Mouse (Mus musculus) kidney, embryonic 15.5 days (tissue): ENCODE measurements at regions not wholly inside any gene's neighbourhood (a gene's known extent, or its start where the extent isn't known, plus 50 kb on each side); places are given as distances from the start of the nearest gene placed in this dataset.

Experiments
- ATAC-seq: fragments of 200-750 bp; cut with Nextera tagmentation; replicated peaks from 2 replicates; pipeline ENCODE4 v1.8.0; 2017; ENCODE audit warnings: moderate TSS enrichment; ENCODE audit not compliant: low FRiP score
- H3K27ac ChIP-seq: fragments of 300-500 bp; sonication (generic); 2 replicates; pipeline ENCODE4 v1.5.1; 2015; ENCODE audit warnings: mild to moderate bottlenecking, inconsistent platforms
- H3K27me3 ChIP-seq: fragments of 300-500 bp; sonication (generic); 2 replicates; pipeline ENCODE4 v1.6.1; 2015; ENCODE audit warnings: inconsistent platforms
- H3K36me3 ChIP-seq: fragments of 300-500 bp; sonication (generic); 2 replicates; pipeline ENCODE4 v1.6.1; 2015; ENCODE audit warnings: inconsistent platforms
- H3K4me1 ChIP-seq: fragments of 300-500 bp; sonication (generic); 2 replicates; pipeline ENCODE4 v1.6.1; 2015; ENCODE audit warnings: inconsistent platforms
- H3K4me2 ChIP-seq: fragments of 300-500 bp; sonication (generic); 2 replicates; pipeline ENCODE4 v1.6.1; 2015; ENCODE audit warnings: moderate library complexity, mild to moderate bottlenecking, inconsistent platforms
- H3K4me3 ChIP-seq: fragments of 300-500 bp; sonication (generic); replicated peaks from 2 replicates; pipeline ENCODE4 v1.5.1; 2015; ENCODE audit warnings: mild to moderate bottlenecking, inconsistent platforms
- H3K9ac ChIP-seq: fragments of 300-500 bp; sonication (generic); 2 replicates; pipeline ENCODE4 v1.6.1; 2015; ENCODE audit warnings: mild to moderate bottlenecking, inconsistent platforms
- H3K9me3 ChIP-seq: fragments of 300-500 bp; sonication (generic); replicated peaks from 2 replicates; pipeline ENCODE4 v1.6.1; 2016; ENCODE audit warnings: inconsistent platforms
- WGBS: fragments of 180-500 bp; shearing (Covaris S2); methylation state at CpG from one replicate; pipeline ENCODE4 v1.1.7; 2015; ENCODE audit warnings: mixed read lengths; 5-methylcytosine and 5-hydroxymethylcytosine counted together

DNA sequence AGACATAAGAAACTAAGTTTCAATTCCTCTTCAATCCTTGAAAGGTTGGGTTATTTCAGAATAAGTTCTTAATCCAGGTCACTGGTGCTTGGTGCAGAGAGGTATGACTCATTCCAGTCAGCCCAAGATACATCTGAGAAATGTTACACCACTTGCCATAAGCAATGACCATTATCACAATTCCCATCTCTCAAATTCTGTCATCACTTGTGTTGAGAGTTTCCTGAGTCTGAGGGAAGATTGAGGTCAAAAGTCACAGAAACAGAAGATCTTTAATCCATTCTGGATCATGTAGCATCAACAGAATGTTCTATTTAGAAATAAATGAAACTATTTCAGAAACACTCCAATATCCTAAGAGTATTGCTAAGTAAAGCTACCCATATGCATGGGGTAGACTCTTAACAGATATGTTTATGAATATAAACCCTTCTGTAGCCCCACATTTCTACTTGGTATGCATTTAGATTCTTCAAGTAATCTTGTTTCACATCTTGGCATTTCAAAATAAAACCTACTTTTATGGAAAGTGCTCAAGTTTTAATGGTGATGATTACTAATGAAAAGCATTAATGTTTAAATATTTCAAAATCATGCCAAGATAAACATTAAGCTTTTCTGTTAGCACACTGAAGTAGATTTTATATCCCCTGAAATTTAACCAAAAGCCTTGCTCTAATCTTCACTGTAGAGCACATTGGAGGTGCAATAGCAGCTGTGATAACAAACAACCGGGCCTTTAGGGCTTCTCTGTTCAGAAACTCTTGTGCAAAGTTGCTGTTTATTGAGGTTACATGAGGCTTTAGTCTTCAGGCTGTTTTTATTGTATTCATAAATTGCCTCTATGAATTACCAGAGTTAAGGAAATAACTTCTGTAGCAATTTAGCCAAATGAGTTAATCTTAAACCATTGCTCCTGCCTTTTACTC lies 701.2 kb upstream of the Impad1 start:
- Histone ChIP-seq H3K27ac (0 out of 2 replicates have a peak overlapping the region, but pooled peaks have one; percentile 6), H3K9ac (no peak overlapping the region), H3K9me3 (no peaks in the 10 kb centered on the region; the same call in 1 of the 2 replicates), H3K27me3 (no peaks in the 10 kb centered on the region), H3K36me3 (no peaks in the 10 kb centered on the region), H3K4me1 (no peaks in the 10 kb centered on the region), H3K4me2 (no peak overlapping the region), H3K4me3 (no peak overlapping the region)
- WGBS = 29% methylated on average over 1 of the region's 1 CpGs
- peak; percentile 62 for ATAC-seq

DNA sequence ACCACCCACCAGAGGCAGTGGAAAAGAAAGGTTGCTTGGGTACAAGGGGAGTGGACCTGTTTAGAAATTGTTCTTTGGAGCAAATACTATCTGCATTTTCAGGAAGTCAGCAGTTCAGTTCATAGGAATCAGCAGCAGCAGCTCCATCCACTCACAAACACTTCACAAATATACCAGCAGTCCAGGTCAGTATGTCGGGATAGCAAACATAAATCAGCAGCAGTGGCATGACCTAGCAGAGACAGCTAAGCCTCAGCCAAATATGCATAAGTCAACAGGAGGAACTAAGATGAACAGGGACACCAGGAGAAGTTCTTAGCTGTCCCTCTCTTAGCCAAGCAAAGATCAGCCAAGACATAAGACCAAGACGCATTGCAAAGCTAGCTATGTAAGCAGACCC lies 693.6 kb upstream of the Impad1 start:
- no peaks in the 10 kb centered on the region for H3K4me1 ChIP-seq
- ATAC-seq = no peak
- H3K4me2 ChIP-seq = no peak overlapping the region
- no peaks in the 10 kb centered on the region for H3K36me3 ChIP-seq
- H3K27ac ChIP-seq = no peak overlapping the region
- no peaks in the 10 kb centered on the region for H3K27me3 ChIP-seq
- H3K9me3 ChIP-seq = no peaks in the 10 kb centered on the region
- H3K4me3 ChIP-seq = no peak overlapping the region
- no peak overlapping the region for H3K9ac ChIP-seq
- WGBS = 58% methylated on average over 2 of the region's 2 CpGs

DNA sequence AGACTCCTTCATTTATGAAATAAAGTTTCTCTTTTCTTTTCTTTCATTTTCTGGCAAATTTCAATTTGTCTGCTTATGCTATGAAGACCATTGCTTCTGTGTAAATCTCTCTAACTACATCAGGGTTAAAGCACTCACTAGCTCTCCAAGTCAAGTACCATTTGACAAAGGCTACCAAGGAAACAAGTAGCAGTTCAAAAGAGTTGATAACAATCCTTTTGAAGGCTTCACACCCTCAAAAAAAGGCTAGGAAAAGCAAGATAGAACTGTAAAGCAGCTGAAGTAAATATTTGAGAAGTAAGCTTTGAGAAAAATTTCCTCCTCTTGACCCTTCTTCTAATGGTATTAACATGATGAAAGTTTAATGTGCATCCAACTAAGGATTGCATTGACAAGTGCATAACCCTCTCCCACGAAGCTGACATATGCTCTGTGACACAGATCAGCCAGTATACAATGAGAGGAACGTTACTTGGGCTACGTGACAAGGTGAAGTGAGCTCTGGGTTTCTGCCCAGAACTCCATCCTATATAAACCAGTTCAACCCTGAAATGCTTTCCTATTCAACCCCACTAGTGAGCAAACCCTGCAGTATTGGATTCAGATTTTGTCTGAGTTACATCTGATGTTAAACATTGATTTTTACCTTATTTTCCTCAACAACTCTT lies 678.9 kb upstream of the Impad1 start:
- no peaks in the 10 kb centered on the region for H3K9me3 ChIP-seq
- no peak overlapping the region for H3K4me2 ChIP-seq
- WGBS = 47% methylated on average over 3 of the region's 3 CpGs
- no peaks in the 10 kb centered on the region for H3K27me3 ChIP-seq
- no peak overlapping the region for H3K27ac ChIP-seq
- no peak overlapping the region for H3K9ac ChIP-seq
- no peaks in the 10 kb centered on the region for H3K4me1 ChIP-seq
- no peaks in the 10 kb centered on the region for H3K36me3 ChIP-seq
- no peak for ATAC-seq
- H3K4me3 ChIP-seq = no peak overlapping the region

DNA sequence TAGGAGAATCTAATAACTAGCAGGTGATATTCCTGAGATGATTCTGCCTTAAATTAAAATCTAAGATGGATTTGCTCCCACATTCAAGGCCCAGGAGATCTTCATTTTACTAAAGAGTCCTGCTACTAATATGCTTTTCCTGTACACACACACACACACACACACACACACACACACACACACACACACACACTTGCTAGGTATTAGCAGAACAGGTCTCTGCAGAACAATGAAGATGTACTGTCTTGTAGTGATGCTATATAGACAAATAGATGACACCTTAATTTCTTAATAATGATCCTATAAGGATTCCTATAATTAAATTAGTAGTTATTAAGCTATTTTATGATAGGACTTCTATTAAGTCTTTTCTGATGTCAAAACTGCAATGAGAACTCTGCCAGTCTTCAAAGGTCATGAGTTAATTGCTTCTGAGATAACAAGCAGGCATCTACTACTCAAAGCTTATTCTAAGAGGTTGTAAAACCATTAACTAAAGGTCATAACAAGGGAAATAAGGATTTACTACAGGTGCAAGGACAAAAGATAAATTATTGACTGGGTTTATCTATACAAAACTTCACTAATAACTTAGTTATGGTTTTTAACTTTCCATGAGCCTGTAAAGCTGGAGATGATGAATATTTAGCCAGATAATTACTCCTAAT lies 666.0 kb upstream of the Impad1 start:
- Histone ChIP-seq H3K36me3 (no peaks in the 10 kb centered on the region), H3K27me3 (no peaks in the 10 kb centered on the region), H3K27ac (no peak overlapping the region), H3K9ac (no peak overlapping the region), H3K4me3 (no peak overlapping the region), H3K4me2 (no peak overlapping the region), H3K9me3 (no peaks in the 10 kb centered on the region), H3K4me1 (no peaks in the 10 kb centered on the region)
- no peak for ATAC-seq

DNA sequence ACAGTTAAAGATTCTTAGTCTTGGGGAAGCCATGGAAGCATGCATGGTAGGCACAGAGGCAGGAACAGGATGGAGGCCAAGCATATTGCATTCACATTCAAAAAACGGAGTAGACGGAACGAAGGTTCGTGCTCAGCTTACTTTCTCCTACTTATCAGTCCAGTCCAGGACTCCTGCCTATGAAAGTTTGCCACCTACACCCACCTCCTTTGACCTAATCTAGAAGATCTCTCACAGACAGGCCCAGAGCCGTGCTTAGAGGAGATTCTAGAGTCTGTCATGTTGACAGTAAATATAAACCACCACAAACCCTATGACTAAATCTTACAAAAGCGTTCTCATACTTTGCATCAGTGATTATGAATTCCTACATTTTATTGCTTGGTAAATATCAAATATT lies 657.3 kb upstream of the Impad1 start:
- Histone ChIP-seq H3K9ac (no peak overlapping the region), H3K9me3 (no peaks in the 10 kb centered on the region), H3K36me3 (no peaks in the 10 kb centered on the region), H3K4me1 (no peaks in the 10 kb centered on the region), H3K27me3 (no peaks in the 10 kb centered on the region), H3K4me3 (no peak overlapping the region), H3K4me2 (no peak overlapping the region), H3K27ac (no peak overlapping the region)
- WGBS = 92% methylated on average over 6 of the region's 6 CpGs
- ATAC-seq = no peak

DNA sequence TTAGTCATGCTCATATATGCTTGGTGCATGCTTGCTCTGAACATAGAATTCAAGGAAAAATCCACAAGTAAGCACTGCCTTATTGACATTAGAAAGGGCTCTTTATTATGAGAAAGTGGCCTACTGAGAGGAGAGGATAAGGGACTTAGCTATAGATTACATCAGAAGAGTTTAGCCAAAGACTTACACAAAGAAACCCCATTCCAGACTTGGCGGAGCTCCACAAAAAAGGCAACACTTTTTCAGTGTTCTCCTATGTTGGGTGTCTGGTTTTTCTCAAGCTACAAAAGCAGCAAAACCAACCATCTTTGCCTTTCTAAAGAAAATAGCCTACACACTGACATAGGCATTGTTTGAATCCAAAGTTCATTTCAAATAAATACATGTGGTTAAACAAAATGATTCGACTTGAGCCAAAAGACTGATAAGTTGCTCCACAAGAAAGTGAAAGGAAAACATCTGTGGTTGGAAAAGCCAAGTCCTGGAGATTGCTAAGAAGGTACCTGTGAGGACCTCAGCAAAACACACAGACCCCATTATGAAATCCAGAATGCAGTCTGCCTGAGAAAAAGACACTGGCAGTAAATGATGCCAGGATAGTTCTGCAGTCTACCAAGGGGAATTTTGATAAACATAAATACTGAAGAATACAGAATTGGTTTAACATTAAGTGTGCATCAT lies 648.3 kb upstream of the Impad1 start:
- 84% methylated on average over 2 of the region's 2 CpGs for WGBS
- no peak for ATAC-seq
- H3K27ac ChIP-seq = no peak overlapping the region

DNA sequence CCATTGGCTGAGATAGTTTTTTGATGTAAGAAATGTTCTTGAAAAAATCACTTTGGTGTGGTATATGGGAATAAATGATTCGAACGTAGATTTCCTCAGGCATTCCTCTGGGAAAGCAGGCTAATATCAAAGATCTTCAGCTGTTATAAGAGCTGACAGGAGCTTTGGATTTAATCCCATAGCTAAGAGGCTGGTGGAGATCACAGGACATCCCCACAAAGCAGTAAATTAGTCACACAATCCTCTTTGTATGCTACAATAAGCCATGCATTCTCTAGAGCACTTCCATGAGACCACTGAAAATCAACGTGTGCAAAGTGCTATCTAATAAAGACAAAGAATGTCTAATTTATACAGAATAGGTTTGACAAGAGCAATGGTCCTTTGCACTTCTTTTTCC lies 643.9 kb upstream of the Impad1 start:
- H3K27me3 ChIP-seq = no peaks in the 10 kb centered on the region
- no peaks in the 10 kb centered on the region for H3K36me3 ChIP-seq
- 58% methylated on average over 3 of the region's 3 CpGs for WGBS
- ATAC-seq = no peak
- no peak overlapping the region for H3K4me2 ChIP-seq
- H3K4me3 ChIP-seq = no peak overlapping the region
- no peaks in the 10 kb centered on the region for H3K9me3 ChIP-seq
- no peak overlapping the region for H3K27ac ChIP-seq
- no peaks in the 10 kb centered on the region for H3K4me1 ChIP-seq
- no peak overlapping the region for H3K9ac ChIP-seq

More for the DNA sequence above, 648.3 kb upstream of the Impad1 start:
- Histone ChIP-seq H3K4me3 (no peak overlapping the region), H3K9me3 (no peaks in the 10 kb centered on the region), H3K27me3 (no peaks in the 10 kb centered on the region), H3K4me1 (no peaks in the 10 kb centered on the region), H3K4me2 (no peak overlapping the region), H3K36me3 (no peaks in the 10 kb centered on the region), H3K9ac (no peak overlapping the region)
